Mouse (Mus musculus): ENCODE data around the gene Olfr114. TPM values are rescaled to one million over a fixed set of nuclear protein-coding genes. Genes with fewer than 3 reads are reported as not detected.

Olfr114 gene
- not detected in 2 replicates for polyA plus RNA-seq (2012; rRNA removed)

DNA sequence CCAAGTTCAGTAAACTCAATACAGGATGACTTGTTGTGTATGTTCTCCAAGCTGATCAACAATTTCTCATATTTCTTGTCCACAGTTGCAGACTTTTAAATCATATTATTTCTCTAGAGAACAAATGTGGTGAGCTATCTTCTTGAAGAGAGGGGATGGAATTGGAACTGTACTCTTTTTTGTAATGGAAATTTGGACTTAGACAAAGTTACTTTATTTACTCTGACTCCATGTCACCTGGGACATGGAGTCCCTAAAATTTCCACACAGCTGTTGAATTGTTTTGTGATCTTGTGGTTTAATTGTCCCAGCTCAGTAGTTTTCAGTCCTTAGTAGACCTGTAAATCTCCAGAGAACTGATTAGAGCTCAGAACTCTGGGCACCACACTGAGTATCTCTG, at the start of gene Olfr114:
Gene Olfr114 (minus strand): TSS at position 101 of the 400 bp plus-strand sequence.

GRCm38 (mm10) chr17:37627009-37627408, 34.5 kb upstream of the Olfr114 start, which contains the start of the genes Olfr115 and Olfr116:
Gene Olfr115, minus strand, starts transcription at chr17:37627109.
Gene Olfr116, minus strand, starts transcription at chr17:37627199.

DNA sequence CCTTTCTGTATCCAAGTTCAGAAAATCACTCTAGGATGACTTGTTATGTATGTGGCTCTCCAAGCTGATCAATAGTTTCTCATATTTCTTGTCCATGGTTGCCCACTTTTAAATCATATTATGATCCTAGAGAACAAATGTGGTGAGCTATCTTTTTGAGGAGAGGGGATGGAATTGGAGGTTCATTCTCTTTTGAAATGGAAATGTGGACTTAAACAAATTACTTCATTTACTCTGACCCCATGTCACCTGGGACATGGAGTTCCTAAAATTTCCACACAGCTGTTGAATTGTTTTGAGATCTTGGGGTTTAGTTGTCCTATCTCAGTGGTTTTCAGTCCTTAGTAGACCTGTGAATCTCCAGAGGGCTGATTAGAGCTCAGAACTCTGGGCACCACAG, 15.0 kb downstream of the Olfr114 start, which contains the start of gene Olfr113:
Gene Olfr113 (minus strand): TSS at position 101 of the 400 bp plus-strand sequence.

DNA sequence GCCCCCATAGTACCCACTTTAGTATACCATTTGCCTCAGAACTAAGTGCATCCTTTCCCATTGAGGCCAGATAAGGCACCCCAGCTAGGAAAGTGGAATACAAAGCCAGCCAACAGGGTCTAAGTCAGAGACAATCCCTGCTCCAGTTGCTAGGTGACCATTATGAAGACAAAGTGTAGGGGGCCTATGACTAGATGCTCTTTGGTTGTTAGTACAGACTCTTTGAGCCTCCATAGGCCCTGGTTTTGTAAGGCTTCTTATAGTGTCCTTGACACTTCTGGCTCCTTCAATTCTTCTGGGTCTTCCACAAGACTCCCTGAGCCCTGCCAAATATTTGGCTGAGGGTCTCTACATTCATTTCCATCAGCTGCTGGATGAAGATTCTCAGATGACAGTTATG, 23.2 kb downstream of the Olfr114 start, which contains the start of gene Olfr112:
Gene Olfr112 (minus strand): TSS at position 101 of the 400 bp plus-strand sequence.

Other genes with a start within 250 kb of the Olfr114 start
- gene Olfr104-ps, start 233.2 kb downstream of the Olfr114 start, polyA plus RNA-seq (2012; rRNA removed): not detected in 2 replicates
- gene Olfr105-ps, start 213.7 kb downstream of the Olfr114 start, polyA plus RNA-seq (2012; rRNA removed): not detected in 2 replicates
- gene Olfr106-ps, start 202.3 kb downstream of the Olfr114 start, polyA plus RNA-seq (2012; rRNA removed): not detected in 2 replicates
- not detected in 2 replicates for gene Olfr107, start 193.5 kb downstream of the Olfr114 start, polyA plus RNA-seq (2012; rRNA removed)
- not detected in 2 replicates for gene Olfr108, start 147.3 kb downstream of the Olfr114 start, polyA plus RNA-seq (2012; rRNA removed)
- gene Olfr109, start 133.8 kb downstream of the Olfr114 start, polyA plus RNA-seq (2012; rRNA removed): not detected in 2 replicates
- gene H2-M2, start 109.2 kb downstream of the Olfr114 start, polyA plus RNA-seq (2012; rRNA removed): 0.06 TPM in 1 of 2 replicates, not detected in the other
- 0.02 TPM in 1 of 2 replicates, not detected in the other for gene Olfr110, start 100.3 kb downstream of the Olfr114 start, polyA plus RNA-seq (2012; rRNA removed)
- 0.03 and 0.04 TPM in 2 replicates for gene Olfr111, start 84.7 kb downstream of the Olfr114 start, polyA plus RNA-seq (2012; rRNA removed)
- gene Olfr112, start 23.3 kb downstream of the Olfr114 start, polyA plus RNA-seq (2012; rRNA removed): not detected in 2 replicates
- gene Olfr113, start 15.1 kb downstream of the Olfr114 start, polyA plus RNA-seq (2012; rRNA removed): not detected in 2 replicates
- not detected in 2 replicates for gene Olfr115, start 34.4 kb upstream of the Olfr114 start, polyA plus RNA-seq (2012; rRNA removed)
- not detected in 2 replicates for gene Olfr116, start 34.5 kb upstream of the Olfr114 start, polyA plus RNA-seq (2012; rRNA removed)
- gene Olfr117, start 71.0 kb upstream of the Olfr114 start, polyA plus RNA-seq (2012; rRNA removed): not detected in 2 replicates
- gene Olfr118, start 74.2 kb upstream of the Olfr114 start, polyA plus RNA-seq (2012; rRNA removed): not detected in 2 replicates
- gene Olfr119, start 103.8 kb upstream of the Olfr114 start, polyA plus RNA-seq (2012; rRNA removed): not detected in 2 replicates
- not detected in 2 replicates for gene Olfr120, start 129.1 kb upstream of the Olfr114 start, polyA plus RNA-seq (2012; rRNA removed)
- not detected in 2 replicates for gene Olfr121, start 156.1 kb upstream of the Olfr114 start, polyA plus RNA-seq (2012; rRNA removed)
- gene Olfr122, start 175.9 kb upstream of the Olfr114 start, polyA plus RNA-seq (2012; rRNA removed): not detected in 2 replicates
- not detected in 2 replicates for gene Olfr123, start 200.8 kb upstream of the Olfr114 start, polyA plus RNA-seq (2012; rRNA removed)
- not detected in 2 replicates for gene Olfr124, start 207.1 kb upstream of the Olfr114 start, polyA plus RNA-seq (2012; rRNA removed)
- not detected in 2 replicates for gene Olfr125, start 240.2 kb upstream of the Olfr114 start, polyA plus RNA-seq (2012; rRNA removed)